Mouse (Mus musculus) retina, embryonic 14.5 days (tissue): ENCODE results near the gene Rptor.

ENCODE experiments used
- DNase-seq: peaks from one replicate; pipeline ENCODE4 v3.0.0-alpha.2; 2015; ENCODE audit warnings: low spot score

Rptor gene

DNA sequence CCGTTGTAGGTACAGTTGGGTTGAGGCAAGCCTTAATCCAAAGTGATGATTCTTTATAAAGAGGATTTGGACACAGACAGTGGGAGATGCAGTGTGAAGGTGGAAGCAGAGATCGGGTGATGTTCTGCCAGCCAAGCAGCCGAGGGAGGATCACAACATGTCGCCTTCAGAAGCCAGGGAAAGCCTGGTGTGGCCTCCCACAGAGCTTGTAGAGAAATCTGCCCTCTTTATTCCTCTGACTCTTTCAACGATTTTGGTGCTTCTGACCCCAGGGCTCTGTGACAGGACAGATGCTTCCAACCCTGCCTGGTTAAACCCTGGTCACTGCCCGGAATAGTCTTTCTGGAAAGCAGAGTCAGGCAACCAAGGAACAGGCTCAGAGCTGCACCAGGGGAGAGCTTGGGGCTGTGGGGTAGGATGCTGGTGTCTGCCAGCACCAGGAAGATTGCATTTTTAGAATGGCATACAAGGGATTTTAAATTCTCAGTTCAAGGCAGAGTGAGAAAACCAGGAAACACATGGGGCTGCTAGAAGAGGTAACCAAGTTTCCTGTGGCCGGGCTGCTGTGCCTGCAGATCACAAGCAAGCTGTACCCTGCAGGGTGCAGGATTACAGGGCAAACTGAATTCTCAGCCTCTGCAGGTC is 304.4 kb downstream of the Rptor start:
- DNase-seq: no peak

DNA sequence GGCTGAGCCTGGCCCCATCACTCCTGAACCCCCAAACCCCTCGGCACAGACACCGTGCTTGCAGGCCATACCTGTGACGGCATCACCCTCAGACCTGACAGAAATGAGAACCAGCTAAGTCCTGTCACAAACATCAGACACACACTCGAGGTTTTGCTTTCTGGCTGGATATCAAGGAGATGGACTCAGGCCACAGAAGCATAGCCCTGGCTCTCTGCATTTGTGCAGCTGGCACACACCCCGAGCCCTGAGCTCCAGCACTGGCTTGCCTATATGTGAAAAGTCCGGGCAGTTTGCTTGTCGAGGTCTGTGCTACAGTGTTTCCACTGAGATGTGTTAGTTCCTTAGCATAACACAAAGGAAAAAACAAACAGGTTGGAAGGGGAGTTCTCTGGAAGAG is 305.0 kb downstream of the Rptor start:
- DNase-seq: no peak

DNA sequence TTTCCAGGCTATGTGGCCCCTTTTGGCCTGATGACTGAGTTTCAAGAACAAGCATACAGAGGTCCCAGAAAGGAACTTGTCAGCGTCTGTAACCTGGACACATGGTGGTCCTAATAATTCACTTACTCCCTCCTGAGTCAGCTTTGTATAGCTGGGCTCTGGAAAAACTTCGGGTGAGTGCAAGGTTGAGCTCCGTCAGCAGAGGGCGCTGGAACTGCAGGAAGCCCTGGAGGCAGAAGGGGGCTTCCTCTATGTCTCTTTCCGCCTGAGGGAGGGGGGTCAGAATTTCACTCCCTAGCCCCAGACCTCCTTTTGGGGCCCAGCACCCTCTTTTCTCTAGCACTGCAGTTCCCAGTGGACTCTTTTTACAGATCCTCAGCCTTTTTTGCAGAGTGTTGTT is 306.7 kb downstream of the Rptor start:
- peak; percentile 86 for DNase-seq

DNA sequence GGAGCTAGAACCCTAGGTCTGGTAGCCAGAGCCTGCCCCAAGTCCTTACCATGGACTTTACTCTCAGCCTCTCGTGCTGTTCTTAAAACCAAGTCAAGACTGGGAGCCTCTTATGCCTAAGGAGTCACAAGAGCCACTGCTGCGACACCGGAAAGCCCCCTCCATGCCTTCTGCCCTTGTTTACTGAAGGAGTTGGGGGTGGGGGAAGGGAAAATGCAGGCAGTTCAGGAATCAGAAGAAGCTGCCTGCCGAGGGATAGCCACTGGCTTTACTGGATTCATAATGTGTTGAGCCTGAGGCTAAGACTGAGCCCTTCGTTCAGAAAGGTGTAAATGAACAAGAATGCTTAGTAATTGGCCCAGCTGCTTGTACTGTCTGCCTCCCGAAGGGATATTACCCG is 310.1 kb downstream of the Rptor start:
- DNase-seq: peak; percentile 25

DNA sequence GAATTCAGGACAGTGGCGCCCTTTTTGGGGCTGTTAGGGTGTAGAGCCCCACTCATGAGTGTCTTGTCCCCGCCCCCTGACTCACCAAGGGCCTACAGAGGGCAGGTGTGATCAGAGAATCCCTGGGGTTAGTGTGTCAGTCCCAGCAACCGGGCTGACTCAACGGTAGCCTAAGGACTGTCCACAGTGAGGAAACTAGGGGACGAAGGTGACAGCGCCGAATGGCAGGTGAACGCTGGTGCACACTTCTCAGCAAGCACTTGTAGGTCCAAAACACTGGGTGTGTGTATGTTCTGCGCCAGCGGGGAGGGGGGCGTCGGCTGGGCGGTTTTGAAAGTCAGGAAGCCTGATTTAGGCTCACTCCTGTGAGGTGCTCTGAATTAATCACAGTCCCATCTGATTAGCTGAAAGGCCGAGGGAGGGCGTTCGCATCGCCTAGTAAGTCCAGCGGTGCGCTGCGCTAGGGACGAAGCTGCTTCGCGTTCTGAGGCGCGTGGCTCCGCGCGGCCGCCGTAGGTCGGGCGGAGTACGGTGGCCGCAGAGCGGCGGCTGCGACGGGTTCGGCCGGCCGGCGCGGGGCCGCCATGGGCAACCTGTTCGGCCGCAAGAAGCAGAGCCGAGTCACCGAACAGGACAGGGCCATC is 310.7 kb downstream of the Rptor start, which contains the start of gene Chmp6:
Chmp6 (plus strand) TSS at position 151 of the 644 bp plus-strand sequence.
- peak; percentile 89 for DNase-seq

DNA sequence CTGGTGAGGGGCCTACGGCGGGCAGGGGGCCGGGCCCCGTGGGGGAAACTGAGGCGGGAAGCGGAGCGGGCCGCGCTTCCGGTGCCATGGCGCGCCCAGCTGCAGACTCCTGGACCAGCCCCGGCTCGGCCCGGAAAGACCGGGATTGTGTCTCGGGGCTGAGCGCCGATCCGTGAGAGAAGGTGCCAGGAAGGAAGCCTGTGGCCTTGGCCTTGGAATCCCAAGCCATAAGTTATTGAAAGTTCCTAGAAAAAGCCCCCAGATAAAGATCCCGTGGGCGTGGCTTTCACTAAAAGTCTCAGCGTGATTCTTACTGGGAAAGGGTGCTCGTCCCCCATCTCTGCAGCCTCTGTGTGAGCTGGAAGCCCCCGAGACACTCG is 311.2 kb downstream of the Rptor start:
- DNase-seq: no peak

DNA sequence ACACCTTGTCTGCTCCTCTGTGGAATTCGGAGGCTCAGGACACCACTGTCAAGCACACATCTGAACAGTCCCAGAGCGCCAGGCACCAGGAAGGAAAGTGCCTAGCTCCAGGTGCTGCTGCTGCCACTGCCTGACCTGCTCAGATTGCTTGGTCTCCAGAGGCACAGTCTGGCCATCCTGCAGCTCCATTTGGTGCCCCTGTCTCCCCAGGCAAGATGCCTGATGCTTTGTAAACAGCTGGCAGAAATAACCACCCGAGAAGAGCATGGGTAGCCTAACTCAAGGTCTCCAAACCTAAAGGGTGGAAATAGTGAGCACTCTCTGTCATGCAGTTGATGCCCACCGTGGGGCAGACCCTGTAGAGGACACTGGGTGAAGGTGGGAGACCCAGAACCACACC is 311.7 kb downstream of the Rptor start:
- no peak for DNase-seq

DNA sequence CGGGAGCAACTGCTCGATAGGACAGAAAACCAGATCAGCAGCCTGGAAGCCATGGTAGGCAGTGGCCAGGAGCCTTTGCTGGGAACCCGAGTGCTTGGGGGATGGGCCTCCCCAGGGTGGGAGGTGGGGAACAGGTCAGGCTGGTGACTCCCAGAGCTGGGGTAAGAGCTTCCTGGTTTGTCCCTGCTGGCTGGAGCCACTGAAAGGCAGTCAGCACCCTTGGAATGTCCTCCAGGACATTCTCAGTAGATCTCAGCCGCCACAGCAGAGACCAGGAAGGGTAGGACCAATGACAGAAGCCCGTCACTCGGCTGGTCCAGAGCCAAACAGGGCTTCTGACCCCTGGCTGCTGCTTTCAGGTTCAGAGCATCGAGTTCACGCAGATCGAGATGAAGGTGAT is 313.0 kb downstream of the Rptor start:
- DNase-seq: no peak

DNA sequence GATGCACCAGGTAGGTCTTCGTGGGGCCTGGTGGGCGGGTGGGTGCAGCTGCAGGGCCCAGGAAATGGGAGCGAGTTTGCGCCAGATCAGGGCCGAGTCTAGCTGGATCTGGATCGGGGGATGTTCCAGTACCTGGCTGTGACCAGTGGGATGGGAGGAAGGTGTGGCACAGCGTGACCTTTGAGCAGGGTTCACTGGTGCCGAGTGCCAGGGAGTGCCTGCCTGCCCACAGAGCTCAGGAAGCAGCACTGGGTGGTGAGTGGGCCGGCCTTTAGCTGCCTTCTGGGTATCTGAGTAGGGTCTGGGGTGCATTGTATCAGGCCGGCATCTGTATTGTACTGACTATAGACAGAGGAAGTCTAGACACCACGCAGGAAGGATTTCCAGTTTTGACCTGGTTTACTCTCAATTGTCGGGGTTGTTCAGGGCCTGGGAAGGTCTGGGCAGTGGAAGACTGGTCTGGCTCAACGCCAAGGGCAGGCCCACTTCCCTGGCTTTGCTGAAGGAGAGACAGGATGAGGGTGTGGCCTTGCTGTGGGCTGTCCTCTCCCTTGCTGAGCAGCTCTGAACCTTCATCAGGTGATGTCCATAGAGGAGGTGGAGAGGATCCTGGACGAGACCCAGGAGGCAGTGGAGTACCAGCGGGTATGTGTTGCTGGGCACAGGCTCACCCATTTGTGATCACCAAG is 313.5 kb downstream of the Rptor start:
- no peak for DNase-seq

DNA sequence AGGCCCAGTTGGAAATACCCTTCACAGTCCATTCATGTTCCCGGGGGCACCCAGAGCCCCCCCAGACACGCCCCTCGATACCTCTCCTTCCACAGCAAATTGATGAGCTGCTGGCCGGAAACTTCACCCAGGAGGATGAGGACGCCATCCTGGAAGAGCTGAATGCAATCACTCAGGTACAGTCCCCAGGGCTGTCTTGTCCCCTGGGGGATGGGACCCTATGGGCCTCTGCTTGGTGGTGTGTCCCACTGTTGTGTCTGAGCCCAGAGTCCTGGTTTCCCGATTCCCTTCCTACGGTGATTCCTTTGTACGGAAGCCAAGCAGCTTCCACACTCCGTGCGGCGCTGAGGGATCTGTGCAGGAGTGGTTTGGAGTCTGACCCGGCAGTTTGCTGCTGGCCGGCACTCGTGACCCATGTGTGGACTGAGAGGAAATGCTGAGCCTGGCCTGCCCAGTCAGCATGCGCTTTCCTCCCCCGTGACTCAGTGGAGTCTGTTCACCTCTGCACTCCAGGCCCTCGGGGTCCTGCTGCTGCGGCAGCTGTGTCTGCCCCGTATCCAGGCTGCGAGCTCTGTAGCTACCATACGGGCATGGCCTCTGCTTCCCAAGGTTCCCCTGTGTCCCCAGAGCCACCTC is 314.2 kb downstream of the Rptor start:
- no peak for DNase-seq

DNA sequence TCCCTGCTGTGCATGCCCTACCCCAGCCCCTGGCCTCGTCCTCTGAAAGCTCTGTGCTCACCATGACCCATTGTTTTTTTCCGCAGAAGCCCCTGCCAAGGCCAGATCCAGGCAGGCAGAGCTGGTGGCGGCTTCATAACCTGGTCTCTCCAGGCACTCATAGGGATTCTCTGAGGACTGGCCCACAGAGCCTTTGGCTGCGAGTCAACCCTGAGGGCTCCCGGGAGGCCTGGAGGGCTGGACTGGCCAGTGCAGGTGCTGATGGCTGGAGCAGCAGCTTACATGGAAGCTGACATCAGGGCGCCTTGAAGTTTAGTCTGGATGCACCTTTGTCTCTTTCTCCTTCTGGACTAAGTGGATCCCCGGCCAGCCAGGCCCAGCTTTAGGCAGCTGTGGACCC is 315.8 kb downstream of the Rptor start:
- no peak for DNase-seq

DNA sequence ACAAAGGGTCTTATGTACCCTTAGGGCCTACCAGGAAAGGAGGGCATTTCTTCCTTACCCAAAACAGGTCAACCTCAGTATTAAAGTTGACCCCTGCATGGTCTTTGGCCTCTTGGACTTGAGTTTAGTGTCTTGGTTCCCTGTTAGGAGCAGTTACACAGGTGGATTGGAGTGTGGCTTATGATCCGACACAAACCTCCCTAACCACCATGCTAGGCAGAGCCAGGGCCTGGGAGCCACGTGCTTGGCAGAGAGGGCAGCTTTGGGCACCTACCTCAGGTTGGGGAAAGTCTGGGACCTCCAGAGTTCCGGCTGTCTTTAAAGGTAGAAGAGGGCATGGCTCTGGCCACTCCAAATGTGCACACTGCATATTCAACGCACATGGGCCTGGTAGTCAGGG is 316.7 kb downstream of the Rptor start:
- DNase-seq: no peak

DNA sequence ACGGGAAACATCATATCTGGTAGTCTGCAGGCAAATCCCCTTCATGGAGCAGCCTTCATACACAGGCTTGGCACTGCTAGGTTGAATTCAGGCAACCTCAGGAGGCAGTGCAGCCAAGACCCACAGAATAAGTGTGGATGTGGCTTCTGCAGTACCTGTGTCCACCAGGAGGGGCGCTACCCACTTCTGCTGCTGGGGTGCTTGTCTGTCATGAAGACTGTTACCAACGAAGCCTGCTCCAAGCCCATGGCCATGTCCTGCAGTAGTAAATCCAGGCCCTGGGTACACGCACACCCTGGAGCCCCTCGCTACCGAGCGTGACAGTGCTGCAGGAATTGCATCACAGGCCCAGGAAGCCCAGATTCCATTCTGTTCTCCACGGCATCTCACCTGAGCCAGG is 317.2 kb downstream of the Rptor start:
- DNase-seq: peak; percentile 79

DNA sequence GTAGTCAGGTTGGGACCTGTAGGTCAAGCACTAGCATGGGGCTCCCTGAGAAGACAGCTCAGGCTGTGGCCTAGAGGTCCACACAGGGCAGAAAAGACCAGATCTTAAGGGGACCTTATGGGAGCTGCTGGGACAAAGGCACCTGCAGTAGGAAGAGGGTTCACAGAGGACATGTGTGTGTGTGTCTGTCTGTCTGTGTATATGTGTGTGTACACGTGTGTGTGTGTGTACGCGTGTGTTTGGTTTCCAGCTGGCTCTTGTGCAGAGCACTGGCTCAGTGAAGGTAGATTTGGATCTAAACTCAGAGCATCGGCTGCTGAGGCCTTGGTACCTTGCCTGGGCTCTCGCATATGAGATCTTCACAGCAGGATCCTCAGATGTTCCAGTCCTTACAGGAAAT is 318.0 kb downstream of the Rptor start:
- DNase-seq: no peak

DNA sequence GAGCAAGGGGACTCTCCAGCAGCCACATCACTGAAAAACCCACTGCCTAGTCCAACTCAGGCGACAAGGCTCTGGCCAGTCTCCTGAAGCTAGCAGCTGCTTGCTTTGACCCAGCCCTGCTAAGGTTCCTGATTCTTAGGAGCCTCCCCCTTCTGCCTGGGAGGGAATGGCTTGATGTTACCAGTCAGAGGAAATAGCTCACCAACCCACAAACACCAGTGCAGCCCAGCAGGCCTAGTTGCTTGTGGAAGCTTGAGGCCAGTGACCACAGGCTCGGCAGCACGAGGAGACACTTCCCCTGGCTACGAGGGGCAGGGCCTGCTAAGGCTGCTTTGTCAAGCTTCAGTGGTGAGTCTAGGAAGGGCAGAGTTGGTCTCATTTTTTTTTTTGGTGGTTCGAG is 322.5 kb downstream of the Rptor start:
- DNase-seq: no peak

DNA sequence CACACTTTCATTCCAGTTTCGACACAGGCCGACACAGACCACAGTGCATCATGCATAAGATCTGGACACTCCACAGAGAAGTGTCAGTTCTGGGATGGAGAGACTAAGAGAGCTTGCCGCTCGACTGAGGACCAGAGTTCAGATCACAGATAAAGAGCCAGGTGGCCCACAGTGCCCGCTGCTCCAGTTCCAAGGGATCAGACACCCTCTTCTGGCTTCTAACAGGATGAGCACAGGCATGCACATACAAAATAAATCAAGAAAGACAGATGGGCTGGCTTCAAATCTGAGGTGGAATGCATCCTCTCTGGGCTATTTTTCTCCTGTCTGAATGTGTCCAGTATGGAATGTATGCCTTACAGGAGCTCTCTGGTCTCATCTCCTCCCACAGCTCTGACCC is 324.1 kb downstream of the Rptor start:
- no peak for DNase-seq

DNA sequence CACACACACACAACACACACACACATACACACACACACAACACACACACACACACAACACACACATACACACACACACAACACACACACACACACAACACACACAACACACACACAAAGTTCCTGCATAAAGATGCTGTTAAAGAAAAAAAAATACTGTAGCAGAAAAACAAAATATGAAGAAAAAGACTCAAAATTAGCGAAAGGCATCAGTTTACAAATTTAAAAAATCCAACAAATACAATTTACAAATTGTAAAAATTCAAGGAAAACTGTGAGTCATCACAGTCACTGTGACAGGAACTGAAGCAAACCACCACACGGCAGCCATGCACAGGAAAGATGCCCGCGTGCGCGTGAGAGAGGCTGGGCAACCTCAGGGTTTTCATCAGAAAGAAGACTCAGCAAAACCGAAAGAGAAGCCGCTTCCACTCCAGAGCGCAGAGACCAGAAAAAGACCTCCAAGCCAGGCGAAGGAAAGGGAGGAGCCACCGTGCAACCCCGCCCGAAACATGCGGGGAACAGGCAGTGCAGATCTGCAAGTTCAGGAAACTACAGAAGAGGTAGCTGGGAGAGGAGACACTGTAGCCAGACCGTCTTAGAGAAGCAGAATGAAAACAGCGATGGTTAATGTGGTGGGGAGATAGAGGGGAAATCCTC is 325.4 kb downstream of the Rptor start:
- no peak for DNase-seq

DNA sequence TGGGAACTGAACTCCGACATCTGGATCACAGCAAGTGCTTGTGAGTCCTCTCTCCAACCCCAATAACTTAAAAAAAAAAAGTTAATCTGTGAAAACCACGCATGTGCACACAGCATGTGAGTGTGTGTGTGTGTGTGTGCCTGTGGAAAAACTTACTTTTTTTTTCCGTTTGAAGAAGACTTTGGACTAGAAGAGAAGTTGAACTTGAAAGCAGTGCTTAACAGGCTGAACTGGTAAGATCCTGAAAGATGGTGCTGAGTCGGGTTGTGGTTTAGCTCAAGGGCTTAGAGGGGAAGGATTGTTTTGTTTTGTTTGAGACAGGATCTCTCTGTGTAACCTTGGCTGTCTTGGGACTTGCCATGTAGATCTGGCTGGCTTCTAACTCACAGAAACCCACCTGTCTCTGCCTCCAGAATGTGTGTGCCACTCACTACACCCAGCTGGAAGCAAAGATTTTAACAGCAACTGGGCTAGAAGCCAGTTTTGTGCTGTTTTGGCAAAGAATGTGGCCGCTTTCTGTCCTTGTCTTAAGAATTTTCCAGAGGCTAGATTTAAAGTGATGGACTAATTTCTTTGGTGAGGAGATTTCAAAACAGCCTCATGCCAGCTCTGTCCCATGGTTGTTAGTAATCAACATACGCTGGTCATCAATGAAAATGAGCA is 327.0 kb downstream of the Rptor start:
- no peak for DNase-seq

DNA sequence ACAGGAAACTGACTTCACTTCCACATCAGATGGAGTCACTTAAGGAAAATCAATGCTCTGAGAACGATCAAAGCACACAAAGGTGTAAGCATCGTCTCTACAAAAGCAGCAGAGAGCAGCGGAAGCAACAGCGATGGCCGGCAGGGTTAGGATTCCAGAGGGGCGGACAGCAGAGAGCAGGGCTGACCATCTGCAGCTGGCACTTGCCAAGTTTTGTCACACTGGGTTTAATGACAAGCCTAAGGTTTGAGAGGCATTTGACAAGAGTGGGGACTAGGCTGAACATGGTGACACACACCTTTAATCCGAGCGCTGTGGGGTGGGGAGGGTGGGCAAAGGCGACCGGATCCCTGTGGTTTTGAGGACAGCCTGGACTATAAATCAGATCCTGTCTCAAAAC is 329.1 kb downstream of the Rptor start:
- DNase-seq: no peak

DNA sequence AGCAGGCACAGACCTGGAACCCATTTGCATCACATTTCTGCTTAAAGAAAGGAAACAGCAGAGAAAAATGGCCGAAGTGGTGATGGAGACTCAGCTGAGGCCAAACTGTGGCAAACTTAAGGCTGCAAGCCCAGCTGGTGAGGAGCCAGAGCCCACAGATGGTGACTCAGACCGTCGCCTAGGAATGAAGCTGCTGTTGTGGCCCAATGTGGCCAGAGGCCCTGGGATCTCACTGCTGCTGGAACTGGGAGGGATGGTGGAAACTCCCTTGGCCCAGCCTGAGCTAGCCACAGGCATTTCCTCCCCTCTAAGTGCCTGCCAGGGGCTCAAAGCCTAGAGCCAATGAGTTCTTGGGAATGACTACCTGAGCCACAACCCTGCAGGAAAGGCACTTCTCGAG is 330.4 kb downstream of the Rptor start:
- no peak for DNase-seq

DNA sequence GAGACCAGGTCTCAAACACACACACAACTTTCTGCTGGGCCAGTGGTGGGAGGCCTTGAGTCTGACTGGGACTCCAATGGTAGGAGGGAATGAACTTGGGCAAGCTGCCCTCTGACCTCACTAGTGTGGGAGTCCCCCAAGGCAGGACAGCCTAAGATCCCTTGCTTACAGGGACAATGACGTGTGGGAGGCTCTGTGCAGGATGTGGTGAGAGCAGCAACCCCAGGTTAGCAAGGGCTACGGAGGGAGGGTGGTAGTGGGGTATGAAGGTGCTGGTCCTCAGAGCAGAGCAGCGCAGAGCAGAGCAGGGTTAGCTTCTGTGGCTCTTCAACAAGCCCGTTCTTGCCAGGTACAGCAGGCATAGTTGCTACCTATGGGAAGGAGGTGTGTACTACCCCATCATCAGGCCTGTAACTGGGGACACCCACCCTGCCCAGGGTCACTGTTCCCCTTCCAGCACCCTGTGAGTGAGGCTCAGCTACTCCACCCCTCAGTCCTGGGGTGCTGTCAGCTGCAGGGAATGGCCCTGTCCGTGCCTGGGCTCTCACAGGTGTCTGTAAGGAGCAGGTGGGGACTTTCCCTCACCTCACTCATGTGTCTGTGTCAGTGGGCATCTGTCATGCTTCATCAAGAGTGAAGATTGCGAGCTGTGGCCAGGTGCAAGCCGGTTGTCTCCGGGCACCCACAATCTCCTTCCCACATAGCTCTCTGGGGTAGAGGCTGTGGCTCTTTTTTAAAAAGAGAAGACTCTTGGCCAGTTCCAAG is 331.3 kb downstream of the Rptor start:
- DNase-seq: no peak
